Mouse (Mus musculus) frontal cortex, adult (tissue): ENCODE results near the gene Hnrnpf.
"Not testable (repeated sequence)": the region's sequence is repeated elsewhere in the genome, so short reads cannot be mapped to it uniquely, and the experiment has no call there.

Experiments used
- ATAC-seq: cut with Nextera tagmentation; 2 replicates; pipeline ENCODE4 v1.9.2; 2017; ENCODE audit warnings: mild to moderate bottlenecking, moderate library complexity, mixed read lengths; ENCODE audit not compliant: low TSS enrichment

The Hnrnpf gene

GRCm38 (mm10) chr6:117900126-117901080, at the start of gene Hnrnpf:
TSS of gene Hnrnpf (plus strand) at chr6:117900324.
- peak; percentile 90 for ATAC-seq

GRCm38 (mm10) chr6:117851747-117852146, 48.4 kb upstream of the Hnrnpf start:
- no peak for ATAC-seq

DNA sequence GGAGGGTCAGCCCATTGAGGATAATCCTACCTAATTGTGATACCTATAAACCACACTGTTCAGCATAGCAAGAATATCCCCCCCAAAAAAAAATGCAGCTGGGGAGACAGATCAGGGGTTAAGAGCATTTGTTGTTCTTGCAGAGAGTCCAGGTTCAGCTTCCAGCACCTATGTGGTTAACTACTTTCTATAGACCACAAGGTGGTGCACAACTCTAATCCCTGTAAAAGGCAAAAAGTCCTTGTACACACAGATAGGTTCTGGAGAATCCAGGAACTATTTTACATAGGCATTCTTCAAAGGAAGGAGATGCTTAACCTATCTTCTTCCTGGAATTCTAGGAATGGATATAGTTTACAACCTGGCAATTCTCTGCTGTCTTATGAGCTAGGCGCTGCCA, 42.1 kb upstream of the Hnrnpf start:
- ATAC-seq, result no peak

- no peak for ATAC-seq
Measured at GRCm38 (mm10) chr6:117861848-117862247, 38.3 kb upstream of the Hnrnpf start, which contains the start of gene Zfp239. TSS of gene Zfp239 (plus strand) at chr6:117862100.

DNA sequence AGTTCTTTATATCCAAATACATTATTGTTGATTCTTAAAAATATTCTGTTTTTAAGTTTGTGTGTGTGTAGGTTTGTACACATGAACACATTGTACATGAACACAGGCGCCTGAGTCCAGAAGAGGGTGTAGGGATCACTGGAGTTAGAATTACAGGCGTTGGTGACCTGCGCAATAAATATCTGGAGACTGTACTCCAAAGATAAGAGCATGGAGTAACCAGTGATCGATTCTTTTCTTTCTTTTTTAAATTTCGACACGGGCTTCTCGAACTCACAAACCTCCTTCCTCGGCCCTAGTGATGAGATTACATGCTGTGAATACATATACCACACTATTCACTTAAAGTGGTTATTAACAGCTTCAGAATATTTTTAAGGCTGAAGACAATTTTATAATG, 37.7 kb upstream of the Hnrnpf start:
- no peak for ATAC-seq

DNA sequence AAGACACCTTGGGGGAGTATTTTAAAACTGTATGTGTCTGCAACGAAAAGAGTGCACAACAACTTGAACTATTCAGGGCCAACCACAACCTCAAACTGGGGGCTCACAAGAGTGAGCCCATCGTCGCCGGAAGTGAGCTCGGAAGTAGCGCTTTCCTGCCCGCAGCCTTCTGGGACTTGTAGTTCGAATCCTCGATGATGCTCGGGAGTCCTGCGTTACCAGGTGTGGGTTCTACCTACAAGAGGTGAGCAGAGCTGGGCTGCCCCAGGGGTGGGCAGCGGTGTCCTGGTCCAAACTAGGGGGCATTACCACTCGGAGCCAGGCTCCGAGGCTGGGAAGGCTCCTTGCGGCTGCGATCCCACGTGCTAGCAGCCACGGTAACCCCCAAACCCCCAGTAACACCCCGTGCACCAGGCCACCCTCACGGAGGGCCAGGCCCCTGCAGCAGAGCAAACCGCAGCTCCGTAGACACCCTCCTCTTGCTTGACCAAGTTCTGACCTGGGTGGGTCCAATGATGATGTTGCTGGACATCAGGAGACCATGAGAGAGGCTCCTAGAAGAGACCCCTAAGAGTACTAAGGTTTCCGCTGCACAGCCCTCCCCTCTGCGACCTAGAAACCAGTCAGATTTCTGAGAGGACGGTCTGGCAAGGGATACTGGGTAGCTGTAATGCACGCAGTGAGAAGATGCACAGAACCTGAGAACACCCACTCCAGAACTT, 37.1 kb upstream of the Hnrnpf start:
- ATAC-seq, result peak; percentile 96

DNA sequence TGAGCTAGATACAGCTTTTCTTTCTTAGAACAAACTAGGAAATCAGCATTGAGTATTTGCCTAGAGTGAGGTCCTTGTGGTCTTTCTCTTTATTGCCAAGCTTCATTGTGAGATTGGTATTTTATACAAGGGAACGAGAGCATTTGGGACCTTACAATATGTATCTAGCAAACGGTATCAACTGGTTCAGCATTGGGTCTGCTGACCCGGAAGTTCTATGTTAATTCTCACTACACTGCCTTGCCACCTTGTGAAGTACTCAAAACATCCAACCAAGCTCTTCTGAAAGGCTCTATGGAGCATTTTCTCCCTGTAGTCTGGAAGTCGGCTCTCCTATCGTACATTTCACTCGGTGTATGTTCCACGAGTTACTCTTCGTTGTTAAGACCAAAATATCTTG, 36.4 kb upstream of the Hnrnpf start:
- ATAC-seq, result no peak

DNA sequence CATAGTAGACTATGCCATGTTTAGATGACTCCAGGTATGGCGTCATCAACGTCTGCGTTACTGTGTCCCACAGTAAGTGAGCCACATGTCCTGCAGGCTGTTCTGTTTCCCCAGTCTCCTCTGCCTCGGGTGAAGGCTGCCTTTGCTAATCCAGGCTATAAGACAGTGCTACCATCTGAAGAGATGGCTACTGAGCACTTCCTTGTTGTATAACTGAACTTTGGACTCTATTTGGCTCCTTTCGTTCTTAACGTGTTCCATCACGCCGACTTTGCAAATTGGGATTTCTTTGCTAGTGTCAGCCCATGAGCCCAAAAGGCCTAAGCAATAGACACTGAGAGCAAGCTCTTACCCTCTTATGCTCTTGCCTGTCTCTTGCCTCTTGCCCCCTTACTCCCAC, 31.9 kb upstream of the Hnrnpf start:
- ATAC-seq, result no peak

DNA sequence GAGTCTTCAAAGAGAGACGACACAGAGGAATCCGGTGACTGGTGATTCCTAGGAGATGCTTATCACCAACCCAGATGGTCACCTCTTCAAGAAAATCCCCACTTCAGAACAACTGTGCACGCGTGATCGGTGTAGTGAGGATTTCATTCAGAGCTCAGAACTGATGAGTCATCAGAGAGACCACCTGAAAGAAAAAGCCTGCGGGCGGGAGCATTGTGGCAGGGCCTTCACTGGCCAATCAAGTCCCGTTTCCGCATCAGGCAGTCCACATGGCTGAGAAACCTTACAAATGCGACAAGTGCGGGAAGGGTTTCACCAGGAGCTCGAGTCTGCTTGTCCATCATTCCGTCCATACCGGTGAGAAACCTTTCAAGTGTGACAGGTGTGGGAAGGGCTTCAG, 29.1 kb upstream of the Hnrnpf start:
- ATAC-seq, result no peak

GRCm38 (mm10) chr6:117873450-117873849, 26.7 kb upstream of the Hnrnpf start:
- ATAC-seq, result not testable (repeated sequence)

GRCm38 (mm10) chr6:117874621-117875281, 25.4 kb upstream of the Hnrnpf start:
- no peak for ATAC-seq

DNA sequence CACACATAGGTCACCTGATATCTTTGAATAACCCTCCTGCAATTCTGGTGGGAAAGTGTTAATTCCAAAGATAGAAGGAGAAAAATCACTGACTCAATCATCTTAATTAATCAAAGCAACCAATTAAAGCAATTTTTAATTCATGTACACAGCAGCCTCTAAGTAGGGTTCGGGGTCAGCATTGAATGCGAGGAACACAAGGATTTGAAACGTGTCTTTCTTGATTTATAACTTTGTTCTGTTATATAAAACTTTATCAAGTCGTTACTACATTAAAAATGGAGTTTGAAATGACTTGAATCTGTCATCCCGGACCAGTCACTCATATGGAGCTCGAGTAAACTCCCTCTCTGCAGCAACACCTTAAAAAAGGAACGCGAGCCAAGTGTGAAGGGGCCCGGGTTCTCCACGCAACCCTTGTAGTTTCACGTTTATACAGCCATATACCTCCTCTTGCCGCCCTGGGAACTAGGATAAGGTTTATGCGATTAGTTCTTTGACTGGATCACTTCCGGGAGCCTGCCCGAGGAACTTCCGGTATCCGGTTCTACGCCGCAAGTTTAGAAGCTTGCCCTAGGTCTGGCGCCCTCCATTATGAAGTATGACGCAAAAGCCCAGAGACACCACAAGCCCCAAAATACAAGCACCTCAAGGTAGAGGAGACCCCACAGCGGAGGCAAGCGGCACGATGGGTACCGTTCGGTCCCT, 21.3 kb upstream of the Hnrnpf start:
- ATAC-seq, result peak; percentile 91

- ATAC-seq, result peak; percentile 95
Measured at GRCm38 (mm10) chr6:117879408-117880115, 20.6 kb upstream of the Hnrnpf start.

- ATAC-seq, result no peak
Measured at GRCm38 (mm10) chr6:117880394-117880838, 19.7 kb upstream of the Hnrnpf start.

DNA sequence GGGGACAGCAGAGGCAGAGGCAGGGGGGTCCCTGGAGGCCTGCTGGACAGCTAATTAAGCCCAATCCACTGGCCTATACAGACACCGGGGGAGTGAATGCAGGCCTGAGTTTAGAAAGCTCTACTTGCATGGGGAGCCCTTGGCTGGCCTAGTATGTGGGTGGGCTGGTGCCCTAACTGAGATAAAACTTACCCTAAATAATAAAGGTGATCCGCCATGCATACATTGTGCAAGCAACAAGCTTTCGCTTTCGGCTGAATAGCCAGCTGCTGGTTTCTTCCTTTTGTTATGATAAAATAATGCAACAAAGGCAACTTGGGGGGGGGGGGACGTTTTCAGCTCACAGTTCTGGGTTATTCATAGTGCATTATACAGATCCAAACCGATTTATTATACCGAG, 18.9 kb upstream of the Hnrnpf start:
- no peak for ATAC-seq

- no peak for ATAC-seq
Measured at GRCm38 (mm10) chr6:117881997-117882396, 18.1 kb upstream of the Hnrnpf start.

DNA sequence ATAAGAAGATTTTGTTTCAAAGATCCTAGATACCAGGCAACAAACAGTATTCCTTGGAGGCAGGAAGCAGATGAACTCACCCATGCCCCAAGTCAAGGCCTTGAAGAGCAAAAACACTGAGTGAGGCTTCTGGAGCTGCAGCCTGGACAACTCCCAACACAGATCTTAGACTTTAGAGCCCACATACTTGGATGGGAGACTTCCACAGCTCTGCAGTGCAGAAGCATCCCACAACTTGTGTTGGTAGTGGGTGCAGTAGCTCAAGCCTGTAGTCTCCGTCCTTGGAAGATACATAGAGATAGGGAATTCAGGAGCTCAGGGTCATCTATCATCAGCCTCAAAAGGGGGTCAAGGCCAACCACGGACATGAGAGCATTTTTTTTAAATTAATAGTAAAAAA, 14.2 kb upstream of the Hnrnpf start:
- ATAC-seq, result no peak

DNA sequence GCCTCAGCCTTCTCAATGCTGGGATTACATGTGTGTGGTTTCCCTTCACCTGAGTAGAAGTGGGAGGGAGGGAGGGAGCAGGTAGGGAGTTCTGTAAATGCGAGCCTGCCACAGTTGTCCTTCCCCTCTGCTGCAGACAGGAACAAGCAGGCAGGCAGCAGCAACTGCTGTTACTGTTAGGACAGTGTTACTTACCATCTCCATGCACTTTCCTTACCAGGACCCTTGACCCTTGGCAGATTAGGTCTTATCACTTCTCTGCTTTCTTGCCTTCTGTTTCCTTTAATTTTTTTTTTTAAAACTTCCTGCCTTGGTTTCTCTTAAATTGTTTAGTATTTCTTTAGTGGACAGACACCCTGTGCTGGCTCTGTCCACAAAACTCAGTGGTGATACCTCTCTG, 12.1 kb upstream of the Hnrnpf start:
- ATAC-seq, result no peak

DNA sequence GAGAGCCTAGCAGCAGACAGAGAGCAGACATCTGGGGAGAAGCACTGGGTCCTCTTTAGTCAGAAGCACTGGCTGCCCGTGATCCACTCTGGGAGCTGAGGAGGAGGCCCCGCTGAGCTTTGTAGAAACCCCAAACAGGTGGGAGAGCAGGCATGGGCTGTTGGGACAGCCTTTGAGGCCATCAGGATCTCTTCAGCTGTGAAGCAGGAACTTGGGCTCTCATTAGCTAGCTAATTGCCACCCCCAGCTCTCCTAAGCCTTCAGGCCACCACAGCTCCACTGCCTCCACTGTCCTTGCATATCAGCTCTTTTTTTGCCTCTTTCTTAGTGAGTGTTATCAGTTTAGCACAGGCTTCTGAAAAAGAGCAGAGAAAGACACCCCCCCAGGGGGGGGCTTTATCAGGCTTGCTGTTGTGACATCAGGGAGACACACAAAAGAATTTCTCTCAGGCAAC, 11.5 kb upstream of the Hnrnpf start:
- ATAC-seq, result no peak

DNA sequence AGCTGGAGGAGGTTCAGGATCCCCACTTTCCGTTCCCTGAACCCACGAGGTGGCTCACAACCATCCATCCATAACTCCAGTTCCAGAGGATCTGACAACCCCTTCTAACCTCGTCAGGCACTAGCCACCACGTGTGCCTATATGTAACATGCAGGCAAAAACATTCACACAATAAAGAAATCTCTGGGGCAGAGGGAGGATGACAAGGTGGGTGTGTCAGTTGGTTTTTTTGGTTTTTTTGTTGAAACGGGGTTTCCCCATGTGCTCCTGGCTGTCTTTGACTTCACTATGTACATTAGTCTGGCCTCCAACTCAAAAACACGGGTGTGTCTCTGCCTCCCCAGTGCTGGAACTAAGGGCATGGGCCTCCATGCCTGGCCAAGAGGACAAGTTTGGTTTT, 9.9 kb upstream of the Hnrnpf start:
- no peak for ATAC-seq
